Mouse (Mus musculus) CH12.LX (cell line): ENCODE measurements around the gene Dgkz. TPM values are rescaled to one million over a fixed set of nuclear protein-coding genes. Genes with fewer than 3 reads are reported as not detected.

ENCODE experiments used
- DNase-seq: peaks from one replicate; pipeline ENCODE4 v3.0.0-alpha.2; 2013; ENCODE audit errors: extremely low read depth
- H3K27ac ChIP-seq: 2 replicates; pipeline ENCODE4 v1.5.1; 2012; ENCODE audit warnings: low read depth, mild to moderate bottlenecking, control low read depth, moderate library complexity; ENCODE audit not compliant: insufficient read depth
- H3K27me3 ChIP-seq: replicated peaks from 2 replicates; pipeline ENCODE3; 2012; ENCODE audit warnings: inconsistent platforms
- H3K36me3 ChIP-seq, 2 experiments: replicated peaks in 1 of 2; 2 replicates each; pipeline versions ENCODE3 to v1.6.1; 2012; ENCODE audit warnings: inconsistent platforms in 1 of 2, low read length in 1 of 2, mild to moderate bottlenecking in 1 of 2, mixed read lengths in 1 of 2, moderate library complexity in 1 of 2; ENCODE audit not compliant: control insufficient read depth in 1 of 2, insufficient read depth in 1 of 2
- H3K4me1 ChIP-seq, 2 experiments: 2 replicates each; pipeline ENCODE4 v1.6.1; 2012; ENCODE audit warnings: inconsistent platforms in 1 of 2, moderate library complexity in 1 of 2; ENCODE audit not compliant: insufficient read depth in 2 of 2, control insufficient read depth in 1 of 2
- H3K4me2 ChIP-seq: 2 replicates; pipeline ENCODE4 v1.6.1; 2012; ENCODE audit warnings: low read depth, mild to moderate bottlenecking, control low read depth; ENCODE audit not compliant: poor library complexity, insufficient read depth, severe bottlenecking
- H3K4me3 ChIP-seq, 3 experiments: fragments of 150-350 bp in 1 of 3; sonication (generic) in 1 of 3; replicated peaks in 1 of 3; 2 replicates each; pipeline versions ENCODE3 to v1.5.1; 2011 to 2012; ENCODE audit warnings: low read depth in 2 of 3, low read length in 2 of 3, mild to moderate bottlenecking in 2 of 3, moderate library complexity in 2 of 3, control low read depth in 1 of 3, improper control_type of control experiment in 1 of 3, inconsistent platforms in 1 of 3, mixed read lengths in 1 of 3; ENCODE audit not compliant: poor library complexity in 1 of 3
- H3K79me2 ChIP-seq: replicated peaks from 2 replicates; pipeline ENCODE4 v1.6.1; 2012; ENCODE audit warnings: mild to moderate bottlenecking, moderate library complexity; ENCODE audit not compliant: control insufficient read depth, poor library complexity, insufficient read depth, severe bottlenecking; ENCODE audit errors: extremely low read depth
- H3K9ac ChIP-seq: 2 replicates; pipeline ENCODE4 v1.6.1; 2012; ENCODE audit warnings: low read depth, mild to moderate bottlenecking, control low read depth, moderate library complexity; ENCODE audit not compliant: insufficient read depth
- H3K9me3 ChIP-seq: replicated peaks from 2 replicates; pipeline ENCODE3; 2012; ENCODE audit warnings: low read length, inconsistent platforms, mixed read lengths
- CHD1 ChIP-seq: IDR thresholded peaks from 2 replicates; pipeline ENCODE4 v1.6.1; 2012; ENCODE audit warnings: low read depth, low read length, improper control_type of control experiment, inconsistent platforms
- CTCF ChIP-seq, 2 experiments: IDR thresholded peaks in 1 of 2; conservative IDR thresholded peaks in 1 of 2; 2 replicates each; pipeline ENCODE4 v1.5.1; 2011 to 2012; ENCODE audit warnings: low read depth in 2 of 2, low read length in 2 of 2, improper control_type of control experiment in 1 of 2, inconsistent platforms in 1 of 2, mild to moderate bottlenecking in 1 of 2, moderate library complexity in 1 of 2
- E2F4 ChIP-seq: IDR thresholded peaks from 2 replicates; pipeline ENCODE4 v1.6.1; 2011; ENCODE audit warnings: low read depth, low read length, improper control_type of control experiment; ENCODE audit not compliant: insufficient replicate concordance
- ELF1 ChIP-seq: IDR thresholded peaks from 2 replicates; pipeline ENCODE4 v1.6.1; 2014; ENCODE audit warnings: low read depth, mild to moderate bottlenecking, inconsistent platforms, low read length, improper control_type of control experiment
- EP300 ChIP-seq: IDR thresholded peaks from 2 replicates; pipeline ENCODE4 v1.6.1; 2011; ENCODE audit warnings: low read length, improper control_type of control experiment
- ETS1 ChIP-seq: conservative IDR thresholded peaks from 2 replicates; pipeline ENCODE4 v1.6.1; 2012; ENCODE audit warnings: low read depth, mild to moderate bottlenecking, inconsistent platforms, low read length, improper control_type of control experiment, moderate library complexity
- GABPA ChIP-seq: IDR thresholded peaks from 2 replicates; pipeline ENCODE4 v1.6.1; 2012; ENCODE audit warnings: low read depth, low read length, improper control_type of control experiment, inconsistent platforms; ENCODE audit not compliant: insufficient replicate concordance
- HCFC1 ChIP-seq: IDR thresholded peaks from 2 replicates; pipeline ENCODE4 v1.6.1; 2012; ENCODE audit warnings: low read depth, mild to moderate bottlenecking, inconsistent platforms, low read length, improper control_type of control experiment
- JUN ChIP-seq: IDR thresholded peaks from 2 replicates; pipeline ENCODE4 v1.6.1; 2011; ENCODE audit warnings: low read depth, mild to moderate bottlenecking, low read length, improper control_type of control experiment, moderate library complexity; ENCODE audit not compliant: insufficient read depth
- JUND ChIP-seq: conservative IDR thresholded peaks from 2 replicates; pipeline ENCODE4 v1.6.1; 2011; ENCODE audit warnings: low read depth, low read length, improper control_type of control experiment
- MAFK ChIP-seq: IDR thresholded peaks from 2 replicates; pipeline ENCODE4 v1.6.1; 2011; ENCODE audit warnings: low read length, improper control_type of control experiment; ENCODE audit not compliant: insufficient replicate concordance
- MAZ ChIP-seq: IDR thresholded peaks from 2 replicates; pipeline ENCODE4 v1.6.1; 2012; ENCODE audit warnings: low read depth, mild to moderate bottlenecking, inconsistent platforms, low read length, improper control_type of control experiment, moderate library complexity
- MEF2A ChIP-seq: IDR thresholded peaks from 2 replicates; pipeline ENCODE4 v1.6.1; 2014; ENCODE audit warnings: low read depth, mild to moderate bottlenecking, inconsistent platforms, low read length, improper control_type of control experiment, borderline replicate concordance
- NELFE ChIP-seq: IDR thresholded peaks from 2 replicates; pipeline ENCODE4 v1.6.1; 2011; ENCODE audit warnings: low read depth, low read length, improper control_type of control experiment
- POLR2AphosphoS2 ChIP-seq: IDR thresholded peaks from 2 replicates; pipeline ENCODE4 v1.6.1; 2011; ENCODE audit warnings: low read depth, low read length, improper control_type of control experiment
- RAD21 ChIP-seq: IDR thresholded peaks from 2 replicates; pipeline ENCODE4 v1.6.1; 2011; ENCODE audit warnings: low read depth, mild to moderate bottlenecking, low read length, improper control_type of control experiment, moderate library complexity
- RCOR1 ChIP-seq: conservative IDR thresholded peaks from 2 replicates; pipeline ENCODE4 v1.6.1; 2012; ENCODE audit warnings: low read depth, mild to moderate bottlenecking, inconsistent platforms, low read length, improper control_type of control experiment
- SIN3A ChIP-seq: IDR thresholded peaks from 2 replicates; pipeline ENCODE4 v1.6.1; 2012; ENCODE audit warnings: low read length, improper control_type of control experiment, inconsistent platforms
- TCF12 ChIP-seq: IDR thresholded peaks from 2 replicates; pipeline ENCODE4 v1.6.1; 2014; ENCODE audit warnings: low read depth, mild to moderate bottlenecking, inconsistent platforms, low read length, improper control_type of control experiment
- USF2 ChIP-seq: conservative IDR thresholded peaks from 2 replicates; pipeline ENCODE4 v1.6.1; 2011; ENCODE audit warnings: low read depth, low read length, improper control_type of control experiment
- ZC3H11A ChIP-seq: IDR thresholded peaks from 2 replicates; pipeline ENCODE4 v1.6.1; 2012; ENCODE audit warnings: low read depth, mild to moderate bottlenecking, inconsistent platforms, low read length, improper control_type of control experiment
- ZKSCAN1 ChIP-seq: IDR thresholded peaks from 2 replicates; pipeline ENCODE4 v1.6.1; 2012; ENCODE audit warnings: low read depth, inconsistent platforms, low read length, improper control_type of control experiment, borderline replicate concordance
- ZMIZ1 ChIP-seq: IDR thresholded peaks from 2 replicates; pipeline ENCODE4 v1.6.1; 2012; ENCODE audit warnings: low read depth, mild to moderate bottlenecking, inconsistent platforms, low read length, improper control_type of control experiment
- dilution Hi-C: fragments of 300-500 bp; cut with MboI; formaldehyde crosslinking; loops from 2 replicates; pipeline ENCODE4 v1.14.3; 2020; ENCODE audit warnings: low sequenced_read_pairs; ENCODE audit not compliant: extremely low pct_unique_long_range_greater_than_20kb, extremely low pct_ligation_motif_present
- in situ Hi-C: fragments of 300-500 bp; cut with MboI; formaldehyde crosslinking; loops from 3 replicates; pipeline ENCODE4 v1.14.3; 2019; ENCODE audit warnings: low sequenced_read_pairs, low pct_ligation_motif_present, low pct_unique_long_range_greater_than_20kb, mixed read lengths
- polyA plus RNA-seq: library from polyadenylated mRNA; unstranded; fragments of >175 nt; gene quantifications from 2 replicates; pipeline ENCODE4 v1.2.1, GENCODE M21; 2012; ENCODE audit warnings: low read depth; ENCODE audit not compliant: insufficient read length
- total RNA-seq, 2 experiments: library from RNA; depleted of rRNA; stranded (reverse); fragments of 300-350 nt in 1 of 2; fragments of >200 nt in 1 of 2; gene quantifications; 2 replicates each; pipeline ENCODE4 v1.2.3; 2012 to 2014

The Dgkz gene
- total RNA-seq (2012; rRNA removed) = 50.3 and 50.4 TPM in 2 replicates
- 32.3 and 38.6 TPM in 2 replicates for total RNA-seq (2014; rRNA removed)
- polyA plus RNA-seq = 53.9 and 60.2 TPM in 2 replicates

DNA sequence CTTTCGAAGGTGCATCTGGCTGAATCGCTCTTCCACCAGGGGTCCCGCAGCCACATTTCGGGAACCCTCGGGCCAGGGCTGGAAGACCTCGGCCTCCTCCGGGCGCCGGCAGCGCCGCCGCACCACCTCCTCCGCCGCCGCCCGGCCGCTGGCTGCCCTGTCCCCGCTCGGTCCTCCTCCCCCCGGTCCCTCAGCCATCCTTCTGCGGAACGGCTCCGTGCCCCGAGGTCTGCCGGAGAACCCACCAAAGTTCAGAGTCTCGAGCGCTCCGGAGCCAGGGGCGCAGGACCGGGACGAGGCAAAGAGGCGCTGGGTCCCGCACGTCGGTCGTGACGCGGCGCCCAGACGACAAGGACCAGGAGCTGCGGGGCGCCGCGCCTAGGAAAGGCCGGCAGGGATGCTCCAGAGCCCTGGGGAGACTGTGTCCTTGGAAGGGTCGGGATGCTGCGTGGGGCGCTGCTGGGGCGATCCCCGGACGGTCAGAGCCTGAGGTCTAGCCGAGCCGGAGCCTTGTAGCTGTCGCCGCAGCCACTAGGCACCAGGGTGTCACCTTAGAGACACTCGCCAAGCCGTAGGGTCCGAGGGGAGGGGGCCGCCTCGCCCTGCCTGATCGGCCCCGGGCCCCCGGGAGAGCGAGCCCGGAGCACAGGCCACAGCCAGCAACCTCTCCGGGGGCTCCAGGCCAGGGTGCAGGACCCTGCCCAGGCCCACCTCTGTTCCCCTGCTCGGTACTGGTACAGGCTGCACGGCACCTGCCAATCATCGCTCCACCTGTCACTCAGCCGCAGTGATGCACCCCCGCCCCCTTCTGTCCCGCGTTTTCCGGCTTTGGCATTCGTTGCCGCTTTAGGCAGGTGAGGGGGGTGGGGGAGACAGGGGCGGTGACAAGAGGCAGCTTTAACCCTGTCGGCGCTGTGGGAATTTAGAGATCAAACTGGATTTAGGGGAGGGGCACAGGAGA lies at the start of gene Dgkz:
Dgkz (minus strand) TSS at position 284 of the 961 bp plus-strand sequence.
- peaks cover 4 to 8% of the 10 kb centered on the region in 2 experiments; a peak in 3 of 4 replicates for H3K4me1 ChIP-seq
- dilution Hi-C loops = no loop called here
- TF ChIP-seq MEF2A (no peak), ZKSCAN1 (no peak), ELF1 (no peak), CHD1 (no peak), ETS1 (no peak), CTCF (conservative IDR thresholded peaks at IDR 0.05 in 1 of 2, IDR thresholded peaks at IDR 0.05 in 1 of 2; ENCODE audit: low read depth in 2 of 2, low read length in 2 of 2) (no peak), USF2 (no peak)
- TF ChIP-seq, all 38 proteins: peak for 0
- no peak within 1 kb of the TSS for H3K4me2 ChIP-seq
- H3K27ac ChIP-seq = no peak within 1 kb of the TSS
- no peaks in the 10 kb centered on the region for H3K79me2 ChIP-seq
- in situ Hi-C loops = no loop called here
- H3K9me3 ChIP-seq = no peaks in the 10 kb centered on the region
- H3K27me3 ChIP-seq = peaks cover 25% of the 10 kb centered on the region
- no peak within 1 kb of the TSS for H3K4me3 ChIP-seq
- DNase-seq = no peak
- no peak within 1 kb of the TSS for H3K9ac ChIP-seq
- no peaks in the 10 kb centered on the region for H3K36me3 ChIP-seq

DNA sequence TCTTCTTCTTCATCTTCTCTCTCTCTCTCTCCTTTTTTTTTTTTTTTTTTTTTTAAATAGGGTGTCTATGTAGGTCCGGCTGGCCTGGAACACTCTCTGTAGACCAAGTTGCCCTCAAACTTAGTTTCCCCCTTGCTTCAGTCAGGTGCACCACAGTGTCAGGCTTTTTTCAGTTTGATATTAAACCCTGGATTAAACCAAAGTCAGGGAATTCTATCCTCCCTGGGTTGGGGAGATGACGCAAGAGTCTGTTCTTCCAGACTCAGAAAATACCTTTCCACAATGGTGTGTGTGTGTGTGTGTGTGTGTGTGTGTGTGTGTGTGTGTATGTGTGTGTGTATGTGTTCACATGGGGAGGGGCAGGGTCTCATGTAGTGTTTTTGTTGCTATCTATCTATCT lies 49.5 kb upstream of the Dgkz start:
- Histone ChIP-seq H3K27ac (no peak overlapping the region), H3K36me3 (no peaks in the 10 kb centered on the region), H3K9me3 (no peaks in the 10 kb centered on the region), H3K4me2 (no peak overlapping the region), H3K27me3 (peaks cover 64% of the 10 kb centered on the region), H3K4me1 (peaks cover 1 to 8% of the 10 kb centered on the region in 2 experiments; a peak in 1 of 4 replicates), H3K9ac (no peak overlapping the region), H3K79me2 (no peaks in the 10 kb centered on the region), H3K4me3 (no peak overlapping the region)
- in situ Hi-C loops = no loop called here
- TF ChIP-seq MAFK (no peak), ZC3H11A (no peak), ZKSCAN1 (no peak), MAZ (no peak), ELF1 (no peak), MEF2A (no peak), NELFE (no peak), EP300 (no peak), E2F4 (no peak), RAD21 (no peak), TCF12 (no peak), JUN (no peak), SIN3A (no peak), ZMIZ1 (no peak), HCFC1 (no peak), RCOR1 (no peak), POLR2AphosphoS2 (no peak), GABPA (no peak), JUND (no peak), USF2 (no peak)
- dilution Hi-C loops = no loop called here
- DNase-seq = no peak
